Mouse (Mus musculus) c-Kit-positive CD71-positive TER-119-negative erythroid progenitor cells, embryonic 14.5 days (primary cell): ENCODE results near the gene Ephx4.
"Not testable (repeated sequence)": the region's sequence is repeated elsewhere in the genome, so short reads cannot be mapped to it uniquely, and the experiment has no call there.

ENCODE experiments used
- DNase-seq: peaks from one replicate; pipeline ENCODE4 v3.0.0-alpha.2; 2013; ENCODE audit warnings: low read depth

The Ephx4 gene

GRCm38 (mm10) chr5:107402436-107402835, at the start of gene Ephx4:
Gene Ephx4, plus strand, starts transcription at chr5:107402736.
- DNase-seq = no peak

DNA sequence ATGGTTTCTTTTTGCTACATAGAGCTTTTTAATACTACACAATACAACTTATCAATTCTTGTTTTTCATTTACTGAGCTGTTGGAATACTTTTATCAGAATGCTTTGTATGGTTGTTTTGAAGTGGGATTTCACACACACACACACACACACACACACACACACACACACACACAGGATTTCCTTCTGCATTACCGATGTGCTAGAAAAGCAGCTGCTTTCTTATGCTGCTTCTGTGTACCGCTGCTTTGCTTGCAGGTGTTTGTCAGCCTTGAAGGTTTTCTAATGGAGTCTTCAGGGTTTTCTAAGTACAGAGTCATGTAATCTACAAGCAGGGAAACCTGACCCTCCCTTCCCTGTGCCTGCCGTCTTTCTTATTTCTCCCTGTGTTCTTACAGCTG, 48.6 kb upstream of the Ephx4 start:
- DNase-seq = no peak

DNA sequence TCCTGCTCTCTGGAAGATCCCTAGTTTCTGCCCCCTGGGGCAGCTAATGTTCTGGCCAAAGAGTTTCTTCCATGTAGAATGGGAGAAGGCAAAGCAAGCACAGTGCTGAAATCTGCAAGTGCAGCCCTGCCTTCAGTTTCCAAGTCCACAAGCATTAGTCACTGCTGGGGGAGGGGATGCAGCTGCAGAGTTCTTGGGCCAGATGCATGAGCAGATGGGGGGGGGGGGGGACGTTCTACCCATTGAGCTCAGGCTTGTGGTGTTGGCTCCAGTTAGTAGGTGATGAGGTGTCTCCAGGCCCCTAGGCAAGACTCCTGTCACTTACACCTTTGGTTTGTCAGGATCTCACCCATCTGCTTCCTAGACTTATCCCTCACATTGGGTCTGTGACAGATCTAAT, 46.7 kb upstream of the Ephx4 start:
- DNase-seq = no peak

- DNase-seq = no peak
Measured at GRCm38 (mm10) chr5:107357723-107358122, 44.8 kb upstream of the Ephx4 start.

GRCm38 (mm10) chr5:107359395-107360053, 43.0 kb upstream of the Ephx4 start:
- DNase-seq = peak; percentile 69

DNA sequence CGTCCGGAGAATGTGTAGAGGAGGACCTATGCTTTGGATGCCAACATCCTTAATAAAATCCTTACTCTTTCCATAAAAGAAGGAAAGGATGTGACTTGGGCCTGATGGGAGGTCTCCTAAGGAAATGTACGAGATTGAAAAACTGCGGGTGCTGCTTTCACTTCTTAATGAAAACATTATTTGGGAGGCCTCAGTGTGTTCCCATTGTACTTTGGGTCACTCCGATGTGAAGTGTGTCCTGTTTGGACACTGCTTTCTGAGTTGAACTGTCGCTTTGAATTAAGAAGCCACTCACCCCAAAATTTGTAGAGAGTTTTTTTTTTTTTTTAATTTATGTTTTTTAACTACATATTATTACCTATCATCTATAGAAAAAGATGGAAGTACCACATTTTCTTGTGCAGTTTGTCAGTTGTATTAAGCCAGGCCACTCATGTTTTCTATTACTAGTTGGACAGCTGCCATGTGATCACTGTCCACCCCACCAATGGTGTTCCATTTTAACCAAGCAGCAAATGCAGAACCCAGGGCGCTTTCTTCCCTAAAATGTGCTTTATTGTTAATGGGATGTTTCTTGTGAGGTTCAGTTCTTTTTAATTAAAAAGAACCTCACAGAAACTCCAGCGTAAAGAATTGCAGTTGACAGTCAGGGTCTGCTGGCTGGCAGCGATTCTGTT, 42.3 kb upstream of the Ephx4 start:
- DNase-seq = no peak

GRCm38 (mm10) chr5:107370040-107370439, 32.5 kb upstream of the Ephx4 start:
- no peak for DNase-seq

DNA sequence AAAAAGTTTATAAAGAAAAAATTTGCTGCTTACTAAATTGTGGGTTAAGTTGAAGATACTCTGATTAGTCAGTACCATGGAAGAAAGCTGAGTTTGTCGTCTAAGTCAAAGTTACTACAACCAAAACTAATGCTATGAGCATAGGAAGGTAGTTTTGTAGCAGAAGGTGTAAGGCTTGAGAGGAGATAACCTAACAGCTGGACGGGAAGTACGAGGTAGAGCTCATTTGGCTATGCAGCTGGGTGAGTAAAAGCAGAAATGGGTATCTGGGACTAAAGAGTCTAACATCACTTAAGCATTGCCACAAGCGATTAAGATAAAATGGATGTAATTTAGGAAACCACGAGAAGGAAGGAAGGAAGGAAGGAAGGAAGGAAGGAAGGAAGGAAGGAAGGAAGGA, 31.2 kb upstream of the Ephx4 start:
- no peak for DNase-seq

DNA sequence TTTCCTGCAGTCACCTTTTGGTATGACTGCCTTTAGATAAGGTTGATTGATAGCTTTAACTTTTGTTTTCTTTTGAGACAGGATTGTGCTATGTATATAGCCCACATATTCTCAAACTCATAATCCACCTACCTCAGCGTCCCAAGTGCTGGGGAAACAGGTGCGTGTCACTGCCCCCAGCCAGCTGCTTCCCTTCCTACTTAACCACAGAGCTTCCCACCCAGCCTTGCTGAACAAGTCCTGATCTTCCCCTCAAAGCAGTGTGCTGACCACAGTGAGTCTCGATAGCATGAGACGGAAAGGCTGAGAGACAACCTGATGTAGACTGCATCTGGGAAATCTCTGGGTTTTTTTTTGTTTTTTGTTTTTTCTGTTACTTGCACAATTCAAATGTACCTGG, 29.3 kb upstream of the Ephx4 start:
- no peak for DNase-seq

DNA sequence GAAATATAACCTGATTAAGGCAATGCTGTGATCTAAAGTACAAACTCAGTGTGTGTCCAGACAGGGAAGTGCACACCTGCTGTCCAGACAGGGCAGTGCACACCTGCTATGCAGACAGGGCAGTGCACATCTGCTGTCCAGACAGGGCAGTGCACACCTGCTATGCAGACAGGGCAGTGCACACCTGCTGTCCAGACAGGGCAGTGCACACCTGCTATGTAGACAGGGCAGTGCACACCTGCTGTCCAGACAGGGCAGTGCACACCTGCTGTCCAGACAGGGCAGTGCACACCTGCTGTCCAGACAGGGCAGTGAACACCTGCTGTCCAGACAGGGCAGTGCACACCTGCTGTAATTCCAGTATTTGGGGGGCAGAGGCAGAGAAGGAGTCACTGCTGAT, 16.1 kb upstream of the Ephx4 start:
- DNase-seq = not testable (repeated sequence)

DNA sequence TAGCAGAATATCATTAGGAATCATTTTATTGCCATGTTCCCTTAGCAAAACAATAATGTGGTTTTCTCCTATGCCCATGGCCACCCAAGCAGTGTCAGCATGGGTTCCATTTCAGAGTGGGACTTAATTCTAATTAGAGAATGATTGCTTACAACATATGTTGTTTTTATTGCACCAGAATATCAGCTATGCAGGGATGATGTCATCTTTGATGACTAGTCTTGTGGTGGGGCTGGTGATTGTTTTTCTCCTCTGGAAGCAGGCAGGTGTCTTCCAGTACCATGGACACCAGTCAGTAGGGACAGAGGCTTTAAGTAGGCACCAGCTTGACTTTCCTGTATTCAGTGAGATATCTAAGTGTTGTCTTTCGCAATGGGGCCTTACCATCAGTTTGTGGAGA, 14.7 kb upstream of the Ephx4 start:
- DNase-seq = no peak

GRCm38 (mm10) chr5:107389373-107389772, 13.2 kb upstream of the Ephx4 start:
- DNase-seq = no peak

GRCm38 (mm10) chr5:107394437-107394836, 8.1 kb upstream of the Ephx4 start:
- DNase-seq = no peak

- peak; percentile 14 for DNase-seq
Measured at GRCm38 (mm10) chr5:107403011-107403946, 743 bp downstream of the Ephx4 start.

DNA sequence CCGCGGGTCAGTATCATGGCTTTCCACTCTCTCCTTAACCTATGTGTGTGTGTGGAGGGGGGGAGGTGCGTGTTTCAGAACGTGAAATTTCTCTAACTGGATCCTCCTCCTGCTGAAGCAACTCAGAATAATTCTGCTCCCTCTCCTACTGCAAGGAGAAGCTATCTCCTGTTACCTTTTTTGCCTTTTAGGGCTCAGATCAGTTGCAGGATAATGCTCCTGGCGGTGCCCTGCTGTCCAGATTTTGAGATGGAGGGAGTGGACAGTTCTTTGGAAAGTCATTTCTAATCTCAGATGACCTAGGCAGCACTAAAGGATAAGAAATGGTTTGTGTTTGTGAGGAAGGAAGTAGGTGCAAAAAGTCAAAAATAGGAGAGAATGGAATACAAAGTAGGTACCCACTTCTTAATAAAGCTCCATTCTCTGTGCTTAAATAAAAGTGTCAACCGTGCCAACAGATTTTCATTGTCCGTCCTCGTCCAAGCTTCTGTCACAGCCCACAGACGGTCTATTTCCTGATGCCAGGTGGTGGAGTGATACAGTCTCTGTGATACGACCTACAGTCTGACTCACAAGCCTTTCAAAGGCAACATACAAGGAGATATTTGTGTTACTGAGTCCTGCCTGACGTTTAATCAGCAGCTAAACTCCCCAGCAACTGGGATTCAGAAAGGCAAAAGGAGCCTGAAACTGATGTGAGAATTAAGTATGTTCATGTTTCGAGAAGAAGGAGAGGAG, 1.6 kb downstream of the Ephx4 start:
- no peak for DNase-seq

DNA sequence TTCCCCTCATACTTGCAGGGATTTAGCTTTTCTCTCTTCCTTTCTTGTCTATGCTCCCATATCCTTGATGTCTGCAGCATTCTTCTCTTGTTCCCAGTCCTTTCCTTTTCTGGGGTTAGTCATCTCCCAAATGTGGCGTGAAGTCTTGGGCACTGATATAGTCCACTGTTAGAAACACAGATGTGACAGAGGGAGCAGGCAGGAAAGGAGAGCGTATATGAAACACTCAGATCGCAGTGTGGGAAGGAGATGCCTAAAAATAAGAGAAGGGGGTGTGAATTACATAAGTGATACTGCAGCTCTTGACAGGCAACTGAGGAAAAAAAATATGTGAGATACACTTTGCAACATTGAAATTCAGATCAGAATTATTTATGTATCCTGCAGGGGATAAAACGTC, 2.8 kb downstream of the Ephx4 start:
- no peak for DNase-seq

DNA sequence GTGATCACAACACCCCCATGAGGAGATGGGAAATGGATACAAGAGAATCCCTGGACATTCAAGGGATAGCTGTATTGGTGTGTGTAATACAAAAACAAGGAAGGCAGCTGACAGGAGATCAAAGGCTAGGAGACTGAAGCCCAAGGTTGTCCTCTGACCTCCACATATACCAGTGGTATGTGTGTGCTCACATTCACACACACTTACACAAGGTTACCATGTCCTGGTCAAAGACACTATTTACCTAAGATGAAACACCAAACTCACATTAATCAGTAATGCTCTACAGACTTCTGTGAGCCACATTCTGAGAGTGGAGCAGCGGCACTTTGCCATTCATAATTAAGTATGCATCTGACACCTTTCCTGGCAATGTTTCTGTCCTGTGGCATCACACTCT, 7.8 kb downstream of the Ephx4 start:
- no peak for DNase-seq

DNA sequence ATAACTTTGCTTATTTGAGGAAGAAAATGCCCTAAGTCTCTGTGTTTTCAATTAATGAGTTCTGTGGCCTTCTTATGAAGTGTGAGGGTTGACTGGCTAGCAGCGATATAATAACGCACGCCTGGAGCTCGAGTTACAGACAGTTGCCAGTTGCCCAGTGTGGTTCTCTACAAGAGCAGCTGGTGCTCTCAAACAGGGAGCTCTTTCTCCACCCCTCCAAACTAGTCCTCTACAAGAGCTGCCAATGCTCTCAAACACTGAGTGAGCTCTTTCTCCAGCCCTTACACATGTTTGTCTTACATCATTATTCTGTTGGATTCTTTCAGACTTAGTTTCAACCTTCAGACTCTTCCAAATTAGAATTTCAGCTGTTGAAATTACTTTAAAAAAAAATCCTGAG, 8.8 kb downstream of the Ephx4 start:
- no peak for DNase-seq

DNA sequence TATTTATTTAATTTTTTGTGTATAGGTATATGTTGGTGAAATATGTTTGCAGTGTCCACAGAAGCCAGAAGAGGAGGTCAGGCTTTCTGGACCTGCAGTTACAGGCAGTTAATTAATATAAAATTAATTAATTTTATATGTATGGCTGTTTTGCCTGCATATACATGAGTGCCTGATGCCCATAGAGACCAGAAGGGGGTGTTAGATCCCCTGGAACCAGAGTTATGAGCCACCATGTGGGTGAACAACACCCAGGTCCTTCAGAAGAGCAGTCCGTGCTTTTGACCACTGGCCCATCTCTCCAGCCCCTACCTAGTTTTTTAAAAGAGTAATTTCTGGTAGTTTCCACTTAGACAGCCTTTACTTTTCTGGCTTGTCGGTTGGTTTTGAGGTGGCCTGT, 9.7 kb downstream of the Ephx4 start:
- DNase-seq = no peak

- no peak for DNase-seq
Measured at GRCm38 (mm10) chr5:107415098-107415497, 12.6 kb downstream of the Ephx4 start.

DNA sequence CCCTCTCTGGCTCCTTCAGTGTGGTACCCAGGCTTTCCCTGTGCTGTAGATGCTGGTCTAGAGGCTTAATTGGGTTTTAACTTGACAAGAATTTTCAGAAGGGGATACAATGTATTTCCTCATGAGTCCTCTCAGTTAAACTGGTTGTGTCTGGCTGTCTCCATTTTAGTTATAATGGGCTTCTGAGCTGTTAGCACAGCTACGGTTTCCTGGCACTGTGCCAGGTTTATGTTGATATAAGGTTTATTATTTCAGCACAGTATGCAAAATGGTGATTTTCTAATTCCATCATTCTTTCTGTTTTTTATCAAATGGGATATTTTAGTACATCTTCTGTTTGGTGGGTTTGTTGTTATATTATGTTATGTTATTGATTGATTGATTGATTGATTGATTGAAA, 19.1 kb downstream of the Ephx4 start:
- DNase-seq = no peak

- no peak for DNase-seq
Measured at GRCm38 (mm10) chr5:107431249-107431648, 28.7 kb downstream of the Ephx4 start, which contains the start of gene Lpcat2b. Gene Lpcat2b, plus strand, starts transcription at chr5:107431549.
